Mouse (Mus musculus) liver, postnatal 0 days (tissue): ENCODE results near the gene Scp2.

Source experiments
- CTCF ChIP-seq: sonication (generic); IDR thresholded peaks from 2 replicates; pipeline ENCODE4 v1.5.1; 2016; ENCODE audit warnings: antibody characterized with exemption, low read depth
- EP300 ChIP-seq: IDR thresholded peaks from 2 replicates; pipeline ENCODE4 v1.6.1; 2016; ENCODE audit warnings: antibody characterized with exemption, low read depth, mild to moderate bottlenecking

- no peak for TF ChIP-seq CTCF
- no peak for TF ChIP-seq EP300
These were observed at the start of gene Scp2 for GRCm38 (mm10) chr4:108144880-108145279.
